Mouse (Mus musculus) liver, embryonic 14.5 days (tissue): ENCODE data around the gene Golga5. TPM values are rescaled to one million over a fixed set of nuclear protein-coding genes. Genes with fewer than 3 reads are reported as not detected.
A peak's percentile ranks its signal among the peaks of the same experiment; 100 is the strongest.

Source experiments
- ATAC-seq: fragments of 200-750 bp; cut with Nextera tagmentation; 2 replicates; pipeline ENCODE4 v1.8.0; 2017; ENCODE audit warnings: moderate number of reproducible peaks, mild to moderate bottlenecking, moderate library complexity; ENCODE audit not compliant: insufficient read depth
- DNase-seq, 3 experiments: peaks; one replicate each; pipeline ENCODE4 v3.0.0-alpha.2; 2012 to 2013; ENCODE audit warnings: low read depth in 3 of 3, low spot score in 3 of 3
- H3K27ac ChIP-seq: fragments of 300-500 bp; sonication (generic); 2 replicates; pipeline ENCODE4 v1.5.1; 2014; ENCODE audit warnings: moderate library complexity, mild to moderate bottlenecking, control low read depth, inconsistent platforms
- H3K27me3 ChIP-seq: fragments of 300-500 bp; sonication (generic); 2 replicates; pipeline ENCODE4 v1.6.1; 2014; ENCODE audit warnings: mild to moderate bottlenecking, low read length, moderate library complexity; ENCODE audit not compliant: control insufficient read depth, insufficient read depth
- H3K36me3 ChIP-seq: fragments of 300-500 bp; sonication (generic); replicated peaks from 2 replicates; pipeline ENCODE4 v1.6.1; 2014; ENCODE audit warnings: low read depth; ENCODE audit not compliant: control insufficient read depth, insufficient read depth
- H3K4me1 ChIP-seq, 2 experiments: fragments of 200-500 bp in 1 of 2; fragments of 300-500 bp in 1 of 2; sonication (generic) in 1 of 2; replicated peaks; 2 replicates each; pipeline ENCODE4 v1.6.1; 2012 to 2014; ENCODE audit warnings: antibody characterized with exemption in 1 of 2, inconsistent platforms in 1 of 2, low read length in 1 of 2; ENCODE audit not compliant: control insufficient read depth in 2 of 2, insufficient read depth in 2 of 2
- H3K4me2 ChIP-seq: fragments of 300-500 bp; sonication (generic); 2 replicates; pipeline ENCODE4 v1.6.1; 2014; ENCODE audit warnings: low read depth, mild to moderate bottlenecking, control low read depth, moderate library complexity
- H3K4me3 ChIP-seq, 2 experiments: fragments of 200-500 bp in 1 of 2; fragments of 300-500 bp in 1 of 2; sonication (generic) in 1 of 2; 2 replicates each; pipeline ENCODE4 v1.5.1; 2012 to 2014; ENCODE audit warnings: low read depth in 2 of 2, low read length in 2 of 2, mild to moderate bottlenecking in 2 of 2, control low read depth in 1 of 2, inconsistent platforms in 1 of 2, moderate library complexity in 1 of 2; ENCODE audit not compliant: insufficient read depth in 1 of 2
- H3K9ac ChIP-seq: fragments of 300-500 bp; sonication (generic); replicated peaks from 2 replicates; pipeline ENCODE4 v1.6.1; 2014; ENCODE audit warnings: mild to moderate bottlenecking, control low read depth, moderate library complexity
- H3K9me3 ChIP-seq: fragments of 300-500 bp; sonication (generic); 2 replicates; pipeline ENCODE4 v1.6.1; 2016; ENCODE audit warnings: low read length, mixed read lengths; ENCODE audit not compliant: control insufficient read depth
- CTCF ChIP-seq: IDR thresholded peaks from 2 replicates; pipeline ENCODE4 v1.5.1; 2016; ENCODE audit warnings: antibody characterized with exemption, low read depth, control low read depth
- EP300 ChIP-seq: IDR thresholded peaks from 2 replicates; pipeline ENCODE4 v1.6.1; 2016; ENCODE audit warnings: antibody characterized with exemption, low read depth
- WGBS: fragments of 180-500 bp; shearing (Covaris S2); extraction: QIAGEN DNeasy Blood & Tissue Kit; methylation state at CpG from one replicate; pipeline ENCODE4 v1.1.7; 2014; ENCODE audit not compliant: insufficient replicate concordance; 5-methylcytosine and 5-hydroxymethylcytosine counted together
- polyA plus RNA-seq, 2 experiments: library from polyadenylated mRNA; depleted of rRNA in 1 of 2; stranded (reverse) in 1 of 2; unstranded in 1 of 2; fragments of >200 nt; fragmentation: Nextera tagmentation in 1 of 2; extraction: Ambion mirVana in 1 of 2; gene quantifications; 2 replicates each; pipeline versions ENCODE4 v1.2.1 to v1.2.3; 2012 to 2014

The Golga5 gene
- polyA plus RNA-seq, 2 experiments = 10.1 to 12.8 TPM

DNA sequence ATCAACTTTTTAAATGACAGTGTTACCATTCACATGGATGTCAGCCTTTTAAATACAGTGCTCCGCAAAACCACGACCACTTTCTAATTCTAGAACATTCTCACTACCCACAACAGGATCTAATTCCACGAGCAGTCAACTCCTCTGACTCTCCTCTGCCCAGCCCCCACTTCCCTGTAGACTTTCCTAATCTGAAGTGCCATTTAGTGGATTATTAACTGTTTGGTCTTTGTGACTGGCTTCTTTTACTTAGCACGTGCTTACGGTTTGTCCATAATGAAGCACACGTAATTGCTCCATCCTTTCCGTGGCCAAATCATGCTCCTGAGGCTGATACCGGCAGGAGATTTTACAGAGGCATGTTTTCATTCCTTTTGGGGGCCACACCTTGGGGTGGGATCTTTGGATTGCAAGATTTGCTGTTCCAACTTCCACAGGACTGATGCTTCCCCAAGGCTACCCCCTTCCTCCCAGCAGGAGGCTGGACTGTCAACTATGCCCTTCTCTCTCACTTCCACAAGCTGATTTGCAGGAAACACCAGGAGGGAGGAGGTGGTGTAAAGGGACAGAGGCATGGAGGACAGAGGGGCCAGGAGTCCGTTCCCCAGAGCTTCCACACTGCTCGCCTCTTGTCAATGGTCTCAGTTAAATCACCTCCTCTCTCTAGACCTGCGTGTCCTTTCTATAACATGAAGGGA, 46.2 kb upstream of the Golga5 start:
- DNase-seq (no peak), ATAC-seq (no peak)
- H3K9me3 ChIP-seq = no peaks in the 10 kb centered on the region
- peaks cover 9 to 36% of the 10 kb centered on the region in 2 experiments for H3K4me1 ChIP-seq
- no peak overlapping the region for H3K27ac ChIP-seq
- H3K27me3 ChIP-seq = no peaks in the 10 kb centered on the region
- no peak overlapping the region for H3K4me2 ChIP-seq
- no peaks in the 10 kb centered on the region for H3K36me3 ChIP-seq
- WGBS = 64% methylated on average over 11 of the region's 11 CpGs
- no peak overlapping the region for H3K4me3 ChIP-seq
- TF ChIP-seq EP300 (no peak), CTCF (no peak)
- no peak overlapping the region for H3K9ac ChIP-seq

DNA sequence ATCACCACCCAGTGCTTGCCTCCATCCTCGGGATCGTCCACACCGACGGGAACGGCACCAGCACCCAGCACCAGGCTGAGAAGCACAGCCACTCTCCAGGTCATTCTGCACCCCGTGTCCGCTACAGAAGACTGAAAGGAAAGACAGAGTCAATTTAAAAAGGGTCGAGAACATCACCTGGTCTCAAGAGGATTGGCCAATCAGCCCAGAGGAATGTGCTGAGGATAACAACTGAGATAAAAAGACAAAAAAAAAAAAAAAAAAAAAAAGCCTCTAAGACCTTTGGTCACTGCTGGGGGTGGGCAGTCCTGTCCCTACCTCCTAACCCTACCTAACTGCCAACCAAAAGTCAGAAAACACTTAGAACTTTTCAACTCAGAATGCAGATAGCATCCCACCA, 45.3 kb upstream of the Golga5 start:
- no peak for TF ChIP-seq EP300
- no peak for TF ChIP-seq CTCF
- H3K27ac ChIP-seq = no peak overlapping the region
- no peaks in the 10 kb centered on the region for H3K9me3 ChIP-seq
- no peak overlapping the region for H3K4me3 ChIP-seq
- WGBS = 67% methylated on average over 8 of the region's 8 CpGs
- H3K27me3 ChIP-seq = no peaks in the 10 kb centered on the region
- H3K9ac ChIP-seq = no peak overlapping the region
- DNase-seq (no peak), ATAC-seq (no peak)
- peaks cover 9 to 36% of the 10 kb centered on the region in 2 experiments for H3K4me1 ChIP-seq
- H3K36me3 ChIP-seq = no peaks in the 10 kb centered on the region
- no peak overlapping the region for H3K4me2 ChIP-seq

DNA sequence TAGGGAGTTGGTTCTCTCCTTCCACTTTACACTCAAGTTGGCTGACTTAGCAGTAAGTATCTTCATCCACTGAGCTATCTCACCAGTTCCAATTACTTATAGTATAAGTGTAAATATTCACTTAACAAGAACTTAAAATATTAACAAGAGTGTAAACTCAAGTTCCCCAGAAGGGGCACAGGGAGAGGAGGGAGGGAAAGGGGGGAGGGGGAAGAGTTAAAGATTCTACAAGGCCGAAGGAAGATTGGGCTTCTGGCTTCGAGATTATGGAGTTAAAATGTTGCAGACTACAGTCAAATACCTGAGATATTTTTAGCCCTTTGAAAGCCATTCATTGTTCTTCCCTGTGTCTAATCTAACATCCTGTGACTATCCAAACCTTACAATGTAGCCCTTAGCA, 44.5 kb upstream of the Golga5 start:
- no peak overlapping the region for H3K4me2 ChIP-seq
- 35% methylated on average over 2 of the region's 2 CpGs for WGBS
- no peak for TF ChIP-seq EP300
- no peak for TF ChIP-seq CTCF
- no peaks in the 10 kb centered on the region for H3K9me3 ChIP-seq
- no peak overlapping the region for H3K27ac ChIP-seq
- H3K36me3 ChIP-seq = no peaks in the 10 kb centered on the region
- no peak overlapping the region for H3K4me3 ChIP-seq
- ATAC-seq (no peak), DNase-seq (no peak)
- peaks cover 9 to 35% of the 10 kb centered on the region in 2 experiments for H3K4me1 ChIP-seq
- H3K27me3 ChIP-seq = no peaks in the 10 kb centered on the region
- no peak overlapping the region for H3K9ac ChIP-seq

DNA sequence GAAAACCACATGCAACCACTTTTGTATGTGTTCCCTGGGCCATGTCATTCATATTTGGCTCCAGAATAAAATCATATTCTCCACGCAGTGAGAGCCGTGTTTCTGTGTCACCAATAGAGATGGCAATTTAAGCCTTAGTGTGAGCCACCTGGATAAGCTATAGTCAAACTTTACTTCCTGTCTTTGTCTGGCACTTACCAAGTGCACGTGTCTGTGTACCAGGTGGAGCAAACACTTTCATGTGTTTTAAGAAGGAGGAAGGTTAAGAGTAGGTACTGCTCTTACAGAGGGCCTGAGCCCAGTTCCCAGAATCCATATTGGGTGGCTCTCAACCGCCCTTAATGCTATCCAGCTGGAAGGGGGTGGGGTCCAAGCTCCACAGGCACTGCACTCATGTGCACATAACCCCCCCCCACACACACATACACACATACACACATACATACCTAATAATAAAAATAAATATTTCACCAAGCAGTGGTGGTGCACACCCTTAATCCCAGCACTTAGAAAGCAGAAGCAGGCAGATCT, 43.8 kb upstream of the Golga5 start:
- no peak for ATAC-seq
- Histone ChIP-seq H3K27me3 (no peaks in the 10 kb centered on the region), H3K27ac (no peak overlapping the region), H3K4me2 (no peak overlapping the region), H3K36me3 (no peaks in the 10 kb centered on the region), H3K4me1 (peaks cover 5 to 33% of the 10 kb centered on the region in 2 experiments), H3K4me3 (no peak overlapping the region), H3K9ac (no peak overlapping the region), H3K9me3 (no peaks in the 10 kb centered on the region)
- no peak for DNase-seq
- WGBS = 57% methylated on average over 4 of the region's 4 CpGs
- TF ChIP-seq CTCF = no peak
- no peak for TF ChIP-seq EP300

DNA sequence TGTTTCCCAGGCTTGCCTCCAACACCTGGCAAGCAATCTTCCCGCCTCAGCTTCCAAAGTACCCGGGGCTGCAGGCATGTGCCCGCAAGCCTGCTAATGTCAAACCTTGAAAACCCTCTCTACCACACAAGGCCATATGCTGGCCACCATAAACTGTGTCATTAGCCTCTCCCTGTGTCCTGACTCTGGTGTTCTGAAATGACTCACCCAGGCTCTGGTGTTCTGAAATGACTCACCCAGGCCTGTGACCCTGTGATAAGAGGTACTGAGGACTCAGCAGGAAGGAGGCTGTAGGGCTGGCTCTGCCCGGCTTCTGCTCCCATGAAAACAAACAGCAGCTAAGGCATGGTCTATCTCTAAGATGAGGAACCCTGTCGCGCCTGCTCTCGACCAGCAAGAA, 42.6 kb upstream of the Golga5 start:
- peaks cover 2 to 27% of the 10 kb centered on the region in 2 experiments; a peak in 3 of 4 replicates for H3K4me1 ChIP-seq
- H3K9me3 ChIP-seq = no peaks in the 10 kb centered on the region
- no peaks in the 10 kb centered on the region for H3K36me3 ChIP-seq
- peak overlapping the region; percentile 46; the same call in 1 of the 2 replicates for H3K4me2 ChIP-seq
- H3K27ac ChIP-seq = peak overlapping the region; percentile 75
- TF ChIP-seq EP300 (peak; percentile 61), CTCF (no peak)
- ATAC-seq (peak; percentile 99), DNase-seq (peak; percentile 69 to 88 (median 77))
- H3K27me3 ChIP-seq = no peaks in the 10 kb centered on the region
- WGBS = 34% methylated on average over 7 of the region's 7 CpGs
- no peak overlapping the region for H3K4me3 ChIP-seq
- H3K9ac ChIP-seq = peak overlapping the region; percentile 31; the same call in 1 of the 2 replicates
